Mouse (Mus musculus): ENCODE data around the gene Qrfpr.

Qrfpr gene

GRCm38 (mm10) chr3:36150934-36151686, 71.0 kb downstream of the Qrfpr start, which contains the start of gene D3Ertd254e:
TSS of gene D3Ertd254e (plus strand) at chr3:36151017.
- DNase-seq (ENCODE audit: low spot score in 2 of 2) = peak; percentile 76 to 80

GRCm38 (mm10) chr3:36150537-36150933, 71.6 kb downstream of the Qrfpr start:
- no peak for DNase-seq (ENCODE audit: low spot score in 2 of 2)

DNA sequence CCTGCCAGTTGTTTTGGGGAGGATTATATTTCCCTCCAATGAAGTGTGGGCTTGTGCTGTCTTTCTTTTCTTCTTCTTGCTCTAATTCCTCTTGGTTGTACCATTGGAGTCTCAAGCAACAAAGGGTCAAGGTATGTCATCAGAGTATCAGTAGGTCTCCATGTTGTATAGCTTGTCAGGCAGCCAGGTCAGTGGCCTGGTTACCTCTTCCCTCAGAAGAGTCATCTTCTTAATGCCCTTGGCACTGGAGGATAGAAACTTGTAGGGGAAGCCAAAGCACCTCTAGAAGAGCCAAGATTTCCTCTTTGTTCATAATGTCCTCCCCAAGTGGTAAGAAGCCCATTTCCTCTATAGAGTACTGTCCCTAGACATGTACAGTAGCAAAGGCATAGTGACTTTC, 83.1 kb downstream of the Qrfpr start:
- DNase-seq (ENCODE audit: low spot score in 2 of 2) = no peak

GRCm38 (mm10) chr3:36138171-36138660, 83.9 kb downstream of the Qrfpr start:
- DNase-seq (ENCODE audit: low spot score in 2 of 2) = no peak

DNA sequence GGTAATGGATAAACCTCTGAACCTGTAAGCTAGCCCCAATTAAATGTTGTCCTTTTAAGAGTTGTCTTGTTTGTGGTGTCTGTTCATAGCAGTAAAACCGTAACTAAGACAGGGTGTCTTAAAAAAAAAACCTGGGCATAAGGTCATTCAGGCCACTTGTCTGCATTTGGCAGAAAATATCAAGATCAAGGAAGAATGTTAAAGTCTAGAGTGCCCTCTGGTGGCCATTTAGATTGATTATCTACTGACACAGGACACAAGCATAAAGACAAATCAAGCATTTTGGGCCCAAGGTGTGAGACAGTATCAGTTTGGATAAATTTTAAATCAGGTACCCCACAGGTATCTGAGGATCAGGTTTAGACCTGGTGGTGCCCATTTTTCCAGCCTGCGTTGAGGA, 84.6 kb downstream of the Qrfpr start:
- peak in 1 of 2 experiments; percentile 26 for DNase-seq (ENCODE audit: low spot score in 2 of 2)

DNA sequence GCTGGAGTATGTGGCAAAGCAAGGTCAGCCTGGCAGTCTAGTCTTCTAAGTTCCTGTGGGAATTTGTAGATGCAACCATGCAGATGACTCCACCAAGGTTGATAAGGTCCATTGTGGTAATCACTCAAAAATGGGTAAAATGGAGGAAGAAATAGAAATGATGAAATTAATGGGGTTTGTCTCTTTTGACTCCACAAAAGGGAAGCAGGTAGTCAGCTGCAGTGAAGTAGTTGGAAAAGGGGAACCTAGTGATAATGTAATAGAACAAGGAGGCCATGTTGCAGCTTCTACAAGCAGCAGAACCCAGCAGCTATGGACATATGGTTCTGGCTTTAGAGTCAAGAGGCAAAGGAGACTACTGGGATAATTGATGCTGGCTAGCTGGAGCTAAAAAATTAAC, 86.0 kb downstream of the Qrfpr start:
- no peak for DNase-seq (ENCODE audit: low spot score in 2 of 2)
